Mouse (Mus musculus) small intestine, adult 2 months (tissue): Measurements from ENCODE around the gene Zswim8.

Source experiments
- CTCF ChIP-seq: fragments of 200-500 bp; IDR thresholded peaks from 2 replicates; pipeline ENCODE4 v1.5.1; 2012; ENCODE audit warnings: low read depth, mild to moderate bottlenecking, control low read depth, inconsistent platforms, low read length, moderate library complexity, mixed read lengths; ENCODE audit not compliant: insufficient replicate concordance, insufficient read length; ENCODE audit errors: extremely low read depth
- POLR2A ChIP-seq: fragments of 200-500 bp; IDR thresholded peaks from 2 replicates; pipeline ENCODE4 v1.6.1; 2012; ENCODE audit warnings: low read depth, mild to moderate bottlenecking, control low read depth, inconsistent platforms, low read length, moderate library complexity

DNA sequence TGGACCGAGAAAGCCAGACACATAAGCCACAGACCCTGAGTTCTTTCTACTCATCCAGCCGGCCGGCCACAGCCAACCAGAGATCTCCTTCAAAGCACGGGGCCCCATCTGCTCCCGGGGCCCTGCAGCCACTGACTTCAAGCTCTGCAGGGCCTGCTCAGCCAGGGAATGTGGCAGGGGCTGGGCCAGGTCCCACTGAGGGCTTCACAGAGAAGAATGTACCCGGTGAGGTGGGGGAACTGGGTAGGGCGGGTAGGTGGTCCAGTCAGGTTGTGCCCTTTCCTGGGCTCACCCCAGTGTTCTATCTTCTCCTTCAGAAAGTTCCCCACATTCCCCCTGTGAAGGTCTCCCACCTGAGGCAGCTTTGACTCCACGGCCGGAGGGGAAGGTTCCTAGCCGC lies 11.1 kb downstream of the Zswim8 start:
- TF ChIP-seq CTCF, result no peak
- no peak for TF ChIP-seq POLR2A
